Comparison of ENCODE assay signal across 21 mouse cellular contexts in genomic region chr3:86827506-86827905, GRCm38 (mm10).
A peak's percentile ranks its signal among the peaks of the same experiment; 100 is the strongest.
DNase-seq lines count a peak whose midpoint lies in the region; ATAC-seq lines count a peak whose summit lies in the region.
"Had no signal": no experiment of that assay in that cellular context is flagged by ENCODE, and none has a peak within 500 bp of the region (broad histone marks: within the 10 kb centered on the region; RNA-seq: fewer than 3 reads in every experiment).

No protein-coding gene starts in this region.

- ATAC-seq in CD4-positive, CD25-positive, alpha-beta regulatory T cell, adult 4 months, result peak; percentile 80
- ATAC-seq in activated CD4-positive, CD25-positive, alpha-beta regulatory T cell, adult 4 months, result peak; percentile 49
- peak; percentile 71 for ATAC-seq in inflammation-experienced regulatory T-cells, adult 6 months
- ATAC-seq: forebrain, embryonic 14.5 days; forebrain, embryonic 16.5 days; Patski had no signal

- DNase-seq in CD4-positive helper T cell, adult 2 months (ENCODE audit: low read depth, low spot score), result peak; percentile 27
- no peak for DNase-seq in heart, postnatal 4 days
- no peak for DNase-seq in right cerebral cortex, postnatal 25 days
- DNase-seq in kidney, adult 9 months, result no peak
- DNase-seq: adrenal gland, adult 2 months; adrenal gland, postnatal 10 days; adrenal gland, postnatal 25 days; B cell, adult 2 months; cerebellum, adult 11 months; cerebellum, adult 18-20 months; cerebellum, adult 8-10 months; cerebellum, adult 9-11 months; cerebellum, postnatal 14 days; cerebellum, postnatal 36 days; embryo, embryonic 11 days had no signal
